Mouse (Mus musculus) erythroblast, embryonic 14.5 days (primary cell): ENCODE measurements around the gene Mfsd12.

Experiments used
- GATA1 ChIP-seq: IDR thresholded peaks from 2 replicates; pipeline ENCODE4 v1.6.1; 2012; ENCODE audit warnings: low read length, inconsistent platforms, mixed read lengths
- TAL1 ChIP-seq: IDR thresholded peaks from 3 replicates; pipeline ENCODE4 v1.6.1; 2012; ENCODE audit warnings: low read length, inconsistent platforms, mixed read lengths

GRCm38 (mm10) chr10:81358841-81359240 is 1.6 kb downstream of the Mfsd12 start:
- no peak for TF ChIP-seq GATA1
- no peak for TF ChIP-seq TAL1
